Mouse (Mus musculus): ENCODE data around the gene Glod4. TPM values are rescaled to one million over a fixed set of nuclear protein-coding genes. Genes with fewer than 3 reads are reported as not detected.

The Glod4 gene
- polyA plus RNA-seq, 1 experiment from 2014 or later: 126 TPM

- peak overlapping the region; percentile 41; the same call in 1 of the 2 replicates for H3K27ac ChIP-seq
- H3K4me3 ChIP-seq: no peak overlapping the region
- no peak overlapping the region for H3K4me2 ChIP-seq
- peaks cover 50% of the 10 kb centered on the region for H3K36me3 ChIP-seq
- peaks cover 37% of the 10 kb centered on the region for H3K4me1 ChIP-seq
- H3K9me3 ChIP-seq: no peaks in the 10 kb centered on the region
- no peaks in the 10 kb centered on the region for H3K27me3 ChIP-seq
- 22% methylated on average over 5 of the region's 5 CpGs for WGBS
- ATAC-seq (ENCODE audit: insufficient number of reproducible peaks, insufficient read depth, low FRiP score, low TSS enrichment, low read depth): no peak
- no peak overlapping the region for H3K9ac ChIP-seq
Measured at GRCm38 (mm10) chr11:76256129-76256528, 12.6 kb upstream of the Glod4 start.

GRCm38 (mm10) chr11:76255431-76256001, 12.0 kb upstream of the Glod4 start:
- no peaks in the 10 kb centered on the region for H3K9me3 ChIP-seq
- H3K27me3 ChIP-seq: no peaks in the 10 kb centered on the region
- peaks cover 50% of the 10 kb centered on the region for H3K36me3 ChIP-seq
- H3K9ac ChIP-seq: 0 out of 2 replicates have a peak overlapping the region, but pooled peaks have one; percentile 16
- H3K4me1 ChIP-seq: peaks cover 37% of the 10 kb centered on the region
- H3K4me3 ChIP-seq: no peak overlapping the region
- H3K27ac ChIP-seq: no peak overlapping the region
- no peak for ATAC-seq (ENCODE audit: insufficient number of reproducible peaks, insufficient read depth, low FRiP score, low TSS enrichment, low read depth)
- H3K4me2 ChIP-seq: no peak overlapping the region
- 56% methylated on average over 4 of the region's 4 CpGs for WGBS

- ATAC-seq (ENCODE audit: insufficient number of reproducible peaks, insufficient read depth, low FRiP score, low TSS enrichment, low read depth): no peak
- H3K36me3 ChIP-seq: peaks cover 50% of the 10 kb centered on the region
- no peaks in the 10 kb centered on the region for H3K27me3 ChIP-seq
- no peak overlapping the region for H3K4me3 ChIP-seq
- H3K27ac ChIP-seq: peak overlapping the region; percentile 66; the same call in 1 of the 2 replicates
- WGBS: 81% methylated on average over 4 of the region's 4 CpGs
- H3K9ac ChIP-seq: peak overlapping the region; percentile 37; the same call in 1 of the 2 replicates
- no peaks in the 10 kb centered on the region for H3K9me3 ChIP-seq
- H3K4me1 ChIP-seq: peaks cover 37% of the 10 kb centered on the region
- H3K4me2 ChIP-seq: no peak overlapping the region
Measured at GRCm38 (mm10) chr11:76253918-76254264, 10.4 kb upstream of the Glod4 start.

- Histone ChIP-seq H3K36me3 (peaks cover 50% of the 10 kb centered on the region), H3K27ac (peak overlapping the region; percentile 66; the same call in 1 of the 2 replicates), H3K4me3 (no peak overlapping the region), H3K4me2 (no peak overlapping the region), H3K4me1 (peaks cover 37% of the 10 kb centered on the region), H3K9ac (no peak overlapping the region), H3K27me3 (no peaks in the 10 kb centered on the region), H3K9me3 (no peaks in the 10 kb centered on the region)
- ATAC-seq (ENCODE audit: insufficient number of reproducible peaks, insufficient read depth, low FRiP score, low TSS enrichment, low read depth): 0 out of 2 replicates have a peak, but pooled peaks have one; percentile 57
- WGBS: 47% methylated on average over 5 of the region's 5 CpGs
Measured at GRCm38 (mm10) chr11:76253145-76253917, 9.8 kb upstream of the Glod4 start.

GRCm38 (mm10) chr11:76252036-76252435, 8.5 kb upstream of the Glod4 start:
- H3K27me3 ChIP-seq: no peaks in the 10 kb centered on the region
- H3K27ac ChIP-seq: no peak overlapping the region
- no peak for ATAC-seq (ENCODE audit: insufficient number of reproducible peaks, insufficient read depth, low FRiP score, low TSS enrichment, low read depth)
- no peak overlapping the region for H3K4me2 ChIP-seq
- peaks cover 41% of the 10 kb centered on the region for H3K36me3 ChIP-seq
- H3K4me3 ChIP-seq: no peak overlapping the region
- H3K4me1 ChIP-seq: peaks cover 32% of the 10 kb centered on the region
- H3K9ac ChIP-seq: no peak overlapping the region
- 52% methylated on average over 3 of the region's 3 CpGs for WGBS
- H3K9me3 ChIP-seq: no peaks in the 10 kb centered on the region

GRCm38 (mm10) chr11:76247239-76247638, 3.7 kb upstream of the Glod4 start:
- no peaks in the 10 kb centered on the region for H3K27me3 ChIP-seq
- H3K4me2 ChIP-seq: no peak overlapping the region
- WGBS: 49% methylated on average over 2 of the region's 2 CpGs
- peaks cover 39% of the 10 kb centered on the region for H3K36me3 ChIP-seq
- no peak overlapping the region for H3K27ac ChIP-seq
- H3K4me3 ChIP-seq: no peak overlapping the region
- no peaks in the 10 kb centered on the region for H3K9me3 ChIP-seq
- no peak overlapping the region for H3K9ac ChIP-seq
- no peak for ATAC-seq (ENCODE audit: insufficient number of reproducible peaks, insufficient read depth, low FRiP score, low TSS enrichment, low read depth)
- peaks cover 15% of the 10 kb centered on the region for H3K4me1 ChIP-seq

GRCm38 (mm10) chr11:76246439-76246838, 2.9 kb upstream of the Glod4 start:
- no peak for ATAC-seq (ENCODE audit: insufficient number of reproducible peaks, insufficient read depth, low FRiP score, low TSS enrichment, low read depth)
- H3K4me1 ChIP-seq: peaks cover 17% of the 10 kb centered on the region

GRCm38 (mm10) chr11:76243811-76244546, 454 bp upstream of the Glod4 start:
- WGBS: 3% methylated on average over 34 of the region's 34 CpGs
- H3K36me3 ChIP-seq: peaks cover 29% of the 10 kb centered on the region
- peak; percentile 33; the same call in 1 of the 2 replicates for ATAC-seq (ENCODE audit: insufficient number of reproducible peaks, insufficient read depth, low FRiP score, low TSS enrichment, low read depth)
- H3K4me3 ChIP-seq: peak overlapping the region; percentile 91
- peak overlapping the region; percentile 87 for H3K9ac ChIP-seq
- H3K27ac ChIP-seq: peak overlapping the region; percentile 62
- H3K4me2 ChIP-seq: peak overlapping the region; percentile 92
- H3K9me3 ChIP-seq: no peaks in the 10 kb centered on the region
- no peaks in the 10 kb centered on the region for H3K27me3 ChIP-seq
- peaks cover 19% of the 10 kb centered on the region for H3K4me1 ChIP-seq

More at GRCm38 (mm10) chr11:76246439-76246838, 2.9 kb upstream of the Glod4 start:
- no peaks in the 10 kb centered on the region for H3K27me3 ChIP-seq
- H3K9me3 ChIP-seq: no peaks in the 10 kb centered on the region
- peaks cover 34% of the 10 kb centered on the region for H3K36me3 ChIP-seq
- no peak overlapping the region for H3K4me3 ChIP-seq
- no peak overlapping the region for H3K4me2 ChIP-seq
- no peak overlapping the region for H3K9ac ChIP-seq
- no peak overlapping the region for H3K27ac ChIP-seq

- Histone ChIP-seq H3K27me3 (no peaks in the 10 kb centered on the region), H3K4me3 (no peak overlapping the region), H3K9me3 (no peaks in the 10 kb centered on the region), H3K27ac (no peak overlapping the region), H3K9ac (no peak overlapping the region), H3K4me1 (peaks cover 14% of the 10 kb centered on the region), H3K4me2 (no peak overlapping the region), H3K36me3 (peaks cover 49% of the 10 kb centered on the region)
- WGBS: 97% methylated on average over 2 of the region's 2 CpGs
- ATAC-seq (ENCODE audit: insufficient number of reproducible peaks, insufficient read depth, low FRiP score, low TSS enrichment, low read depth): no peak
Measured at GRCm38 (mm10) chr11:76239750-76240149, 3.8 kb downstream of the Glod4 start.

GRCm38 (mm10) chr11:76236136-76236535, 7.4 kb downstream of the Glod4 start:
- H3K9me3 ChIP-seq: no peaks in the 10 kb centered on the region
- H3K4me3 ChIP-seq: no peak overlapping the region
- no peak overlapping the region for H3K4me2 ChIP-seq
- no peak for ATAC-seq (ENCODE audit: insufficient number of reproducible peaks, insufficient read depth, low FRiP score, low TSS enrichment, low read depth)
- H3K4me1 ChIP-seq: no peaks in the 10 kb centered on the region
- H3K9ac ChIP-seq: no peak overlapping the region
- H3K36me3 ChIP-seq: peaks cover 79% of the 10 kb centered on the region
- no peaks in the 10 kb centered on the region for H3K27me3 ChIP-seq
- no peak overlapping the region for H3K27ac ChIP-seq
- 93% methylated on average over 3 of the region's 3 CpGs for WGBS

- Histone ChIP-seq H3K4me1 (no peaks in the 10 kb centered on the region), H3K27me3 (no peaks in the 10 kb centered on the region), H3K36me3 (peaks cover 61% of the 10 kb centered on the region), H3K9me3 (no peaks in the 10 kb centered on the region), H3K27ac (no peak overlapping the region), H3K4me3 (no peak overlapping the region), H3K4me2 (no peak overlapping the region), H3K9ac (no peak overlapping the region)
- ATAC-seq (ENCODE audit: insufficient number of reproducible peaks, insufficient read depth, low FRiP score, low TSS enrichment, low read depth): no peak
Measured at GRCm38 (mm10) chr11:76225051-76225450, 18.5 kb downstream of the Glod4 start.

Measured in embryonic facial prominence, embryonic 13.5 days (tissue).